26 mouse cellular contexts compared by ENCODE assay signal in the genomic region with DNA sequence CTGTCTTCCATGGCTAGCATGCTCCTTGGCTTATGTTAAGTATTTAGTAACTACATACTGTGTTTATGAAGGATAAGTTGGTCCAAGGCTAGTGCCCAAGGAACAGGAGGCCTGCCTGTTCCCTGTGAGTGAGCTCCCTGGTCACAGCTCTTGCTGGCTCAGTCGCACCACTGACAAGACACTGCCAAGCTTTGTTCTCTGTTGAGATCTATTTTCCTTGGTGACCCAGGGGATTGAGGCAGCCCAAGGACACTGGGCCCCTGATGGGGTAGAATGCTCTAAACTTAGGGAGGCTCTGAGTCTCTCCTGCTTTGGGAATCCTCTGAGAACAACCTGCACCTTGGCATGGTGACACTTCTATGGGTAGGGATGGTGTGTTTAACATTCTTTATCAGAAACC. TPM values are rescaled to one million over a fixed set of nuclear protein-coding genes. Genes with fewer than 3 reads are reported as not detected.
DNase-seq lines count a peak whose midpoint lies in the region; ATAC-seq and TF ChIP-seq lines count a peak whose summit lies in the region.
"Had no signal": no experiment of that assay in that cellular context is flagged by ENCODE, and none has a peak within 500 bp of the region (broad histone marks: within the 10 kb centered on the region; RNA-seq: fewer than 3 reads in every experiment).

No protein-coding gene starts in this region.

- H3K4me3 ChIP-seq in lung, embryonic 14.5 days (ENCODE audit: low read depth, low read length) = no peak overlapping the region
- no peak overlapping the region for H3K4me3 ChIP-seq in heart, postnatal 0 days (ENCODE audit: low read depth, low read length)
- H3K4me3 ChIP-seq: layer of hippocampus, adult 2 months; limb, embryonic 15.5 days; liver, embryonic 15.5 days; midbrain, embryonic 13.5 days; stomach, embryonic 15.5 days had no signal

- H3K4me2 ChIP-seq in lung, embryonic 14.5 days = no peak overlapping the region
- no peak overlapping the region for H3K4me2 ChIP-seq in heart, postnatal 0 days (ENCODE audit: low read depth, low read length)
- H3K4me2 ChIP-seq: hindbrain, embryonic 14.5 days; limb, embryonic 15.5 days; liver, embryonic 15.5 days; midbrain, embryonic 13.5 days; stomach, embryonic 15.5 days had no signal

- peak overlapping the region; percentile 69; the same call in 1 of the 2 replicates for H3K27ac ChIP-seq in lung, embryonic 14.5 days (ENCODE audit: low read depth)
- peak overlapping the region; percentile 39 for H3K27ac ChIP-seq in heart, postnatal 0 days (ENCODE audit: low read depth)
- H3K27ac ChIP-seq: hindbrain, embryonic 14.5 days; layer of hippocampus, adult 2 months; limb, embryonic 15.5 days; liver, embryonic 15.5 days; midbrain, embryonic 13.5 days; stomach, embryonic 15.5 days had no signal

- no peak for DNase-seq in frontal cortex, postnatal 10 days (ENCODE audit: low spot score in 2 of 2)
- no peak for DNase-seq in lung, embryonic 14.5 days
- no peak for DNase-seq in lung, postnatal 36 days
- DNase-seq in 3T3-L1 (ENCODE audit: low read depth, low spot score) = peak; percentile 77
- no peak for DNase-seq in heart, postnatal 0 days (ENCODE audit: low spot score)
- DNase-seq in c-Kit-positive CD71-positive TER-119-positive erythroid progenitor cells, embryonic 14.5 days (ENCODE audit: low spot score) = no peak
- DNase-seq: cerebellum, adult 8-10 months; gastrocnemius, postnatal 10 days; kidney, adult 8-10 months; kidney, postnatal 14 days; layer of hippocampus, postnatal 36 days; right cerebral cortex, postnatal 14 days; thymus, postnatal 14 days had no signal

- no peaks in the 10 kb centered on the region for H3K27me3 ChIP-seq in lung, embryonic 14.5 days (ENCODE audit: insufficient read depth, low read length)
- H3K27me3 ChIP-seq in heart, postnatal 0 days (ENCODE audit: control insufficient read depth, insufficient read depth, low read length) = no peaks in the 10 kb centered on the region
- H3K27me3 ChIP-seq: limb, embryonic 15.5 days; liver, embryonic 15.5 days; midbrain, embryonic 13.5 days; stomach, embryonic 15.5 days had no signal

- no peak for TF ChIP-seq CTCF in lung, embryonic 14.5 days (IDR thresholded peaks at IDR 0.05; ENCODE audit: low read depth)
- TF ChIP-seq CTCF in heart, postnatal 0 days (IDR thresholded peaks at IDR 0.05; ENCODE audit: low read depth) = no peak

- 0 out of 2 replicates have a peak, but pooled peaks have one; percentile 11 for ATAC-seq in frontal cortex, adult (ENCODE audit: low TSS enrichment)
- ATAC-seq in lung, embryonic 14.5 days (ENCODE audit: insufficient read depth) = no peak
- 0 out of 2 replicates have a peak, but pooled peaks have one; percentile 2 for ATAC-seq in heart, postnatal 0 days (ENCODE audit: insufficient read depth, low read depth)
- ATAC-seq: midbrain, embryonic 13.5 days had no signal

- WGBS in lung, embryonic 14.5 days = 58% methylated on average over 1 of the region's 1 CpGs
- WGBS in heart, postnatal 0 days = 31% methylated on average over 1 of the region's 1 CpGs

- no peak overlapping the region for H3K9ac ChIP-seq in lung, embryonic 14.5 days
- H3K9ac ChIP-seq in heart, postnatal 0 days (replicated peaks; ENCODE audit: low read depth, low read length) = no peak overlapping the region
- H3K9ac ChIP-seq: hindbrain, embryonic 14.5 days; limb, embryonic 15.5 days; liver, embryonic 15.5 days; midbrain, embryonic 13.5 days; stomach, embryonic 15.5 days had no signal

- peaks cover 56% of the 10 kb centered on the region for H3K36me3 ChIP-seq in lung, embryonic 14.5 days (ENCODE audit: insufficient read depth)
- peaks cover 45% of the 10 kb centered on the region for H3K36me3 ChIP-seq in heart, postnatal 0 days (replicated peaks; ENCODE audit: control insufficient read depth, insufficient read depth, low read length)

- no peak for TF ChIP-seq EP300 in heart, postnatal 0 days (IDR thresholded peaks at IDR 0.05; ENCODE audit: low read depth)

- H3K4me1 ChIP-seq in lung, embryonic 14.5 days (ENCODE audit: insufficient read depth) = 0 out of 2 replicates have a peak, but pooled peaks cover 11% of the 10 kb centered on the region
- H3K4me1 ChIP-seq in heart, postnatal 0 days (ENCODE audit: control insufficient read depth, insufficient read depth) = peaks cover 44% of the 10 kb centered on the region
- H3K4me1 ChIP-seq: midbrain, embryonic 13.5 days had no signal

- H3K9me3 ChIP-seq in lung, embryonic 14.5 days (ENCODE audit: low read depth, low read length) = no peaks in the 10 kb centered on the region
- H3K9me3 ChIP-seq in heart, postnatal 0 days (replicated peaks; ENCODE audit: control insufficient read depth, low read length) = no peaks in the 10 kb centered on the region
- H3K9me3 ChIP-seq: G1E; limb, embryonic 15.5 days; liver, embryonic 15.5 days; midbrain, embryonic 13.5 days; stomach, embryonic 15.5 days had no signal

RNA-seq across cellular contexts. Expression of gene Epha1, which starts 11.0 kb away (rescaled TPM):
- polyA plus RNA-seq in lung, embryonic 14.5 days (2014; fragmentation: Nextera tagmentation; extraction: Ambion mirVana) = 5.7 and 7.0 TPM in 2 replicates
- 0.35 TPM in 1 of 2 replicates, not detected in the other for total RNA-seq in heart, postnatal 0 days (2014; rRNA removed; ENCODE audit: low replicate concordance)
- polyA plus RNA-seq in heart, postnatal 0 days (2015; fragmentation: Nextera tagmentation; extraction: Ambion mirVana) = 0.33 and 0.48 TPM in 2 replicates
- total RNA-seq: G1E; layer of hippocampus, adult 2 months had no signal
- polyA plus RNA-seq: G1E had no signal

RNA-seq across cellular contexts. Expression of gene Zyx, which starts 12.6 kb away (rescaled TPM):
- 194 and 198 TPM in 2 replicates for polyA plus RNA-seq in lung, embryonic 14.5 days (2014; fragmentation: Nextera tagmentation; extraction: Ambion mirVana)
- 96.2 and 140 TPM in 2 replicates for total RNA-seq in heart, postnatal 0 days (2014; rRNA removed; ENCODE audit: low replicate concordance)
- polyA plus RNA-seq in heart, postnatal 0 days (2015; fragmentation: Nextera tagmentation; extraction: Ambion mirVana) = 86.4 and 89.9 TPM in 2 replicates

RNA-seq across cellular contexts. Expression of gene Fam131b, which starts 37.6 kb away (rescaled TPM):
- polyA plus RNA-seq in lung, embryonic 14.5 days (2014; fragmentation: Nextera tagmentation; extraction: Ambion mirVana) = 0.11 and 0.13 TPM in 2 replicates
- 0.88 and 1.4 TPM in 2 replicates for total RNA-seq in heart, postnatal 0 days (2014; rRNA removed; ENCODE audit: low replicate concordance)
- 0.08 TPM in 2 replicates for polyA plus RNA-seq in heart, postnatal 0 days (2015; fragmentation: Nextera tagmentation; extraction: Ambion mirVana)
- polyA plus RNA-seq: liver, embryonic 15.5 days had no signal

RNA-seq across cellular contexts. Expression of gene Tas2r143, which starts 38.0 kb away (rescaled TPM):
- polyA plus RNA-seq in lung, embryonic 14.5 days (2014; fragmentation: Nextera tagmentation; extraction: Ambion mirVana) = not detected in 2 replicates
- total RNA-seq in heart, postnatal 0 days (2014; rRNA removed; ENCODE audit: low replicate concordance) = not detected in 2 replicates
- polyA plus RNA-seq in heart, postnatal 0 days (2015; fragmentation: Nextera tagmentation; extraction: Ambion mirVana) = not detected in 2 replicates
- total RNA-seq: gastrocnemius, postnatal 10 days; heart, postnatal 14 days; layer of hippocampus, adult 2 months; left cerebral cortex, postnatal 25 days had no signal
- polyA plus RNA-seq: forebrain, embryonic 11.5 days; G1E; hindbrain, embryonic 14.5 days; intestine, embryonic 14.5 days; limb, embryonic 15.5 days; liver, embryonic 15.5 days; midbrain, embryonic 13.5 days; neural tube, embryonic 14.5 days; stomach, embryonic 15.5 days had no signal

RNA-seq across cellular contexts. Expression of gene Tas2r135, which starts 43.2 kb away (rescaled TPM):
- not detected in 2 replicates for polyA plus RNA-seq in lung, embryonic 14.5 days (2014; fragmentation: Nextera tagmentation; extraction: Ambion mirVana)
- total RNA-seq in heart, postnatal 0 days (2014; rRNA removed; ENCODE audit: low replicate concordance) = not detected in 2 replicates
- polyA plus RNA-seq in heart, postnatal 0 days (2015; fragmentation: Nextera tagmentation; extraction: Ambion mirVana) = not detected in 2 replicates
- total RNA-seq: gastrocnemius, postnatal 10 days; layer of hippocampus, adult 2 months; layer of hippocampus, postnatal 36 days; left cerebral cortex, postnatal 25 days had no signal
- polyA plus RNA-seq: forebrain, embryonic 11.5 days; G1E; hindbrain, embryonic 14.5 days; limb, embryonic 15.5 days; liver, embryonic 15.5 days; midbrain, embryonic 13.5 days; neural tube, embryonic 14.5 days; stomach, embryonic 15.5 days had no signal
